Mouse (Mus musculus) stomach, postnatal 0 days (tissue): ENCODE measurements around the gene Tgfb1. TPM values are rescaled to one million over a fixed set of nuclear protein-coding genes. Genes with fewer than 3 reads are reported as not detected.

Experiments used
- ATAC-seq: fragments of 200-750 bp; cut with Nextera tagmentation; 2 replicates; pipeline ENCODE4 v1.8.0; 2017; ENCODE audit not compliant: low FRiP score, low TSS enrichment
- DNase-seq: peaks from one replicate; pipeline ENCODE4 v3.0.0-alpha.2; 2016; ENCODE audit warnings: low spot score
- H3K27ac ChIP-seq: fragments of 300-500 bp; sonication (generic); replicated peaks from 2 replicates; pipeline ENCODE4 v1.5.1; 2014; ENCODE audit warnings: mild to moderate bottlenecking, control low read depth
- H3K27me3 ChIP-seq: fragments of 300-500 bp; sonication (generic); 2 replicates; pipeline ENCODE4 v1.6.1; 2014; ENCODE audit warnings: low read length; ENCODE audit not compliant: control insufficient read depth, insufficient read depth
- H3K36me3 ChIP-seq: fragments of 300-500 bp; sonication (generic); 2 replicates; pipeline ENCODE4 v1.6.1; 2014; ENCODE audit warnings: low read length, mixed read lengths; ENCODE audit not compliant: control insufficient read depth, insufficient read depth
- H3K4me1 ChIP-seq: fragments of 300-500 bp; sonication (generic); replicated peaks from 2 replicates; pipeline ENCODE4 v1.6.1; 2014; ENCODE audit warnings: antibody characterized with exemption; ENCODE audit not compliant: control insufficient read depth, insufficient read depth
- H3K4me2 ChIP-seq: fragments of 300-500 bp; sonication (generic); replicated peaks from 2 replicates; pipeline ENCODE4 v1.6.1; 2014; ENCODE audit warnings: low read depth, mild to moderate bottlenecking, control low read depth, moderate library complexity
- H3K4me3 ChIP-seq: fragments of 300-500 bp; sonication (generic); 2 replicates; pipeline ENCODE4 v1.5.1; 2014; ENCODE audit warnings: low read depth, low read length, control low read depth
- H3K9ac ChIP-seq: fragments of 300-500 bp; sonication (generic); 2 replicates; pipeline ENCODE4 v1.6.1; 2014; ENCODE audit warnings: mild to moderate bottlenecking, low read length, control low read depth, mixed read lengths
- H3K9me3 ChIP-seq: fragments of 300-500 bp; sonication (generic); 2 replicates; pipeline ENCODE4 v1.6.1; 2016; ENCODE audit warnings: low read length; ENCODE audit not compliant: control insufficient read depth
- CTCF ChIP-seq: IDR thresholded peaks from 2 replicates; pipeline ENCODE4 v1.5.1; 2016; ENCODE audit warnings: antibody characterized with exemption, low read depth, mild to moderate bottlenecking, moderate library complexity
- EP300 ChIP-seq: optimal IDR thresholded peaks from 2 replicates; pipeline ENCODE3; 2016; ENCODE audit warnings: antibody characterized with exemption
- WGBS: fragments of 180-500 bp; shearing (Covaris S2); extraction: QIAGEN DNeasy Blood & Tissue Kit; methylation state at CpG from one replicate; pipeline ENCODE4 v1.1.7; 2014; 5-methylcytosine and 5-hydroxymethylcytosine counted together
- polyA plus RNA-seq: library from polyadenylated mRNA; unstranded; fragments of >200 nt; fragmentation: Nextera tagmentation; extraction: Ambion mirVana; gene quantifications from 2 replicates; pipeline ENCODE4 v1.2.1, GENCODE M21; 2015

The Tgfb1 gene
- polyA plus RNA-seq, 1 experiment from 2014 or later, result 1.6 TPM

- peak overlapping the region; percentile 79; the same call in 1 of the 2 replicates for H3K9ac ChIP-seq
Observed at GRCm38 (mm10) chr7:25685926-25686470, 804 bp upstream of the Tgfb1 start.

GRCm38 (mm10) chr7:25687811-25688401 is 1.1 kb downstream of the Tgfb1 start:
- peak; percentile 50 for DNase-seq
- H3K9ac ChIP-seq, result peak overlapping the region; percentile 79
- peak overlapping the region; percentile 89 for H3K4me2 ChIP-seq
- no peaks in the 10 kb centered on the region for H3K9me3 ChIP-seq
- H3K36me3 ChIP-seq, result no peaks in the 10 kb centered on the region
- H3K27me3 ChIP-seq, result no peaks in the 10 kb centered on the region
- H3K27ac ChIP-seq, result peak overlapping the region; percentile 84
- ATAC-seq, result no peak
- under 1% methylated on average over 45 of the region's 47 CpGs for WGBS
- TF ChIP-seq CTCF, result peak; percentile 45
- TF ChIP-seq EP300, result no peak
- peaks cover 3% of the 10 kb centered on the region for H3K4me1 ChIP-seq
- H3K4me3 ChIP-seq, result peak overlapping the region; percentile 73

More at GRCm38 (mm10) chr7:25685926-25686470, 804 bp upstream of the Tgfb1 start:
- Histone ChIP-seq H3K4me3 (peak overlapping the region; percentile 73; the same call in 1 of the 2 replicates), H3K4me1 (peaks cover 6% of the 10 kb centered on the region), H3K27me3 (no peaks in the 10 kb centered on the region), H3K4me2 (peak overlapping the region; percentile 89), H3K27ac (no peak overlapping the region), H3K36me3 (no peaks in the 10 kb centered on the region), H3K9me3 (no peaks in the 10 kb centered on the region)
- DNase-seq (no peak), ATAC-seq (no peak)
- 76% methylated on average over 21 of the region's 21 CpGs for WGBS
- no peak for TF ChIP-seq CTCF
- no peak for TF ChIP-seq EP300

GRCm38 (mm10) chr7:25688810-25689586 is 2.2 kb downstream of the Tgfb1 start:
- WGBS, result under 1% methylated on average over 47 of the region's 52 CpGs
- no peaks in the 10 kb centered on the region for H3K9me3 ChIP-seq
- ATAC-seq (peak; percentile 82), DNase-seq (peak; percentile 85)
- no peak for TF ChIP-seq EP300
- peak; percentile 10 for TF ChIP-seq CTCF
- H3K9ac ChIP-seq, result peak overlapping the region; percentile 79
- H3K27ac ChIP-seq, result peak overlapping the region; percentile 71
- H3K4me1 ChIP-seq, result peaks cover 3% of the 10 kb centered on the region
- no peaks in the 10 kb centered on the region for H3K36me3 ChIP-seq
- no peaks in the 10 kb centered on the region for H3K27me3 ChIP-seq
- peak overlapping the region; percentile 73 for H3K4me3 ChIP-seq
- H3K4me2 ChIP-seq, result peak overlapping the region; percentile 89

GRCm38 (mm10) chr7:25689603-25690021 is 2.8 kb downstream of the Tgfb1 start:
- Histone ChIP-seq H3K4me1 (peaks cover 3% of the 10 kb centered on the region), H3K36me3 (no peaks in the 10 kb centered on the region), H3K4me3 (peak overlapping the region; percentile 73), H3K9ac (peak overlapping the region; percentile 79; the same call in 1 of the 2 replicates), H3K27me3 (no peaks in the 10 kb centered on the region), H3K27ac (no peak overlapping the region), H3K4me2 (peak overlapping the region; percentile 89), H3K9me3 (no peaks in the 10 kb centered on the region)
- ATAC-seq (no peak), DNase-seq (no peak)
- TF ChIP-seq EP300 (no peak), CTCF (no peak)
- 17% methylated on average over 12 of the region's 12 CpGs for WGBS

- WGBS, result 51% methylated on average over 5 of the region's 5 CpGs
- no peak overlapping the region for H3K9ac ChIP-seq
- H3K27me3 ChIP-seq, result no peaks in the 10 kb centered on the region
- no peaks in the 10 kb centered on the region for H3K36me3 ChIP-seq
- TF ChIP-seq EP300 (no peak), CTCF (no peak)
- H3K4me2 ChIP-seq, result peak overlapping the region; percentile 89; the same call in 1 of the 2 replicates
- no peak for DNase-seq
- no peaks in the 10 kb centered on the region for H3K9me3 ChIP-seq
- H3K4me3 ChIP-seq, result no peak overlapping the region
- no peak overlapping the region for H3K27ac ChIP-seq
- ATAC-seq, result no peak
- H3K4me1 ChIP-seq, result peaks cover 3% of the 10 kb centered on the region
Observed at GRCm38 (mm10) chr7:25690051-25690450, 3.2 kb downstream of the Tgfb1 start.

GRCm38 (mm10) chr7:25694104-25694503 is 7.3 kb downstream of the Tgfb1 start:
- Histone ChIP-seq H3K4me3 (no peak overlapping the region), H3K27ac (no peak overlapping the region), H3K36me3 (no peaks in the 10 kb centered on the region), H3K9me3 (no peaks in the 10 kb centered on the region), H3K4me1 (no peaks in the 10 kb centered on the region), H3K27me3 (no peaks in the 10 kb centered on the region), H3K9ac (no peak overlapping the region), H3K4me2 (no peak overlapping the region)
- no peak for DNase-seq
- TF ChIP-seq CTCF (no peak), EP300 (no peak)
- ATAC-seq, result no peak
- 74% methylated on average over 8 of the region's 8 CpGs for WGBS
